Mouse (Mus musculus) forebrain, embryonic 10.5 days (tissue): Measurements from ENCODE around the gene Rap2a. TPM values are rescaled to one million over a fixed set of nuclear protein-coding genes. Genes with fewer than 3 reads are reported as not detected.

Source experiments
- DNase-seq: peaks from one replicate; pipeline ENCODE4 v3.0.0-alpha.2; 2017; ENCODE audit warnings: low spot score; ENCODE audit errors: extremely low spot score
- H3K27ac ChIP-seq: fragments of 300-500 bp; sonication (generic); 2 replicates; pipeline ENCODE4 v1.5.1; 2016; ENCODE audit warnings: mild to moderate bottlenecking
- H3K27me3 ChIP-seq: fragments of 300-500 bp; sonication (generic); 2 replicates; pipeline ENCODE4 v1.6.1; 2016; ENCODE audit warnings: mild to moderate bottlenecking; ENCODE audit not compliant: poor library complexity, severe bottlenecking
- H3K36me3 ChIP-seq: fragments of 300-500 bp; sonication (generic); replicated peaks from 2 replicates; pipeline ENCODE4 v1.6.1; 2016; ENCODE audit warnings: mild to moderate bottlenecking, moderate library complexity
- H3K4me1 ChIP-seq: fragments of 300-500 bp; sonication (generic); 2 replicates; pipeline ENCODE4 v1.6.1; 2016
- H3K4me3 ChIP-seq: fragments of 300-500 bp; sonication (generic); 2 replicates; pipeline ENCODE4 v1.5.1; 2016; ENCODE audit warnings: mild to moderate bottlenecking, moderate library complexity
- H3K9me3 ChIP-seq: fragments of 300-500 bp; sonication (generic); 2 replicates; pipeline ENCODE4 v1.6.1; 2016; ENCODE audit warnings: mild to moderate bottlenecking, moderate library complexity
- WGBS: fragments of 180-500 bp; shearing (Covaris S2); methylation state at CpG from one replicate; pipeline ENCODE4 v1.1.7; 2016; 5-methylcytosine and 5-hydroxymethylcytosine counted together
- polyA plus RNA-seq: library from polyadenylated mRNA; unstranded; fragments of >200 nt; fragmentation: Nextera tagmentation; extraction: Ambion mirVana; gene quantifications from 2 replicates; pipeline ENCODE4 v1.2.1, GENCODE M21; 2016

The Rap2a gene
- polyA plus RNA-seq, 1 experiment from 2014 or later: 7.7 TPM

DNA sequence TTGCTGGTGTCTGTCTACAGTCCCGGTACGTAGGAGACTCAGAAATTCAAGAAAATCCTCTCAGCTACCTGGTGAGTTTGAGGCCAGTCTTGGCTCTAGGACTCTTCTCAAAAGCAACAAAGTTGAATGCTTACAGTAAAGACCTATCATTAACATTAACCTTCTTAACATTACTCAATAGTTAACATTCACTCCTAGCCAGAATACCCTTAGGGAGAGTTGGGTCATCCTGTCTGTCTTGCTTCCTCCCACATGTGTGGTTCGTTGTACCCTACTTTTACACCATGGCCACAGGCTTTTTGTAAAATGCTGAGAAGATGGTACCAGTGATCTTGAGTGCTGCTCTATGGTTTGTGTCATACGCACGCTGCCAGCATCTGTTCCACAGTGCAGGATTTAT is 45.1 kb downstream of the Rap2a start:
- Histone ChIP-seq H3K9me3 (no peaks in the 10 kb centered on the region), H3K4me3 (no peak overlapping the region), H3K4me1 (no peaks in the 10 kb centered on the region), H3K27ac (no peak overlapping the region), H3K27me3 (no peaks in the 10 kb centered on the region), H3K36me3 (no peaks in the 10 kb centered on the region)
- no peak for DNase-seq
- 93% methylated on average over 5 of the region's 5 CpGs for WGBS

DNA sequence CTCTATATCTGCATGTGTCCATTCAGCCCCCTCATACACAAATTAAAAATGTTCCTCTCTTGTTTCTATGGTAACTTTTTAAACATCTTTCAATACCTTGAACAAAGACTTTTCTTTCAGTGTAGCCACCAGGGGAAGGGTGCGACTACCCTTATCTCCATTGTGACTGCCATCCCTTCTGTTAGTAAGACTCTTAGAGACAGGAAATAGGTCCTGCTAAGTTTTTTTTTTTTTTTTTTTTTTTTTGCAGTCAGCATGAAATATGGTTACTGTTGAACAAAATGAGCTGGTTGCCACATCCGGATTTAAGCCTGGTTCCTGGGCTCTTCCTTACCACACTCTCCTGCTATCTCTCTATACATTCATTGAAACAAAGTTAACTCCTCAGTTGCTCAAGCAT is 47.4 kb downstream of the Rap2a start:
- no peak overlapping the region for H3K4me3 ChIP-seq
- no peak overlapping the region for H3K27ac ChIP-seq
- H3K36me3 ChIP-seq: no peaks in the 10 kb centered on the region
- no peaks in the 10 kb centered on the region for H3K9me3 ChIP-seq
- WGBS: 88% methylated on average over 2 of the region's 2 CpGs
- H3K27me3 ChIP-seq: no peaks in the 10 kb centered on the region
- no peak for DNase-seq
- no peaks in the 10 kb centered on the region for H3K4me1 ChIP-seq

DNA sequence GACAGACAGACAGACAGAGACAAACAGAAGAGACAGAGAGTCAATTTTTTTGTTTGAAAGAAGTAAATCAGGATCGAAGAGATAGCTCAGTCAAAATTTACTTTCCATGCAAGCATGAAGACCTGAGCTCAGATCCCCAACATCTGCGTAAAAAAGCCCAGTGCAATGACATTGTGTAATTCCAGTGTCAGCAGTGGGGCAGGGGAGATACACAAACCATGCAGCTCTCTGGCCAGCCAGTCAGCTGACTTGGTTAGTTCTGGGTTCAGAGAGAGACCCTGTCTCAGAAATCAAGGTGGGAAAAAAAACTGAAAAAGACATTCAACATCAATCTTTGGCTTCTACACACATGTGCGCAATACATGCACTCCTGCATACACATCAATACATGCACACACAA is 55.1 kb downstream of the Rap2a start:
- no peaks in the 10 kb centered on the region for H3K27me3 ChIP-seq
- H3K4me1 ChIP-seq: 0 out of 2 replicates have a peak, but pooled peaks cover 7% of the 10 kb centered on the region
- no peak for DNase-seq
- H3K9me3 ChIP-seq: no peaks in the 10 kb centered on the region
- H3K27ac ChIP-seq: no peak overlapping the region
- no peaks in the 10 kb centered on the region for H3K36me3 ChIP-seq
- no peak overlapping the region for H3K4me3 ChIP-seq
- 91% methylated on average over 3 of the region's 3 CpGs for WGBS

DNA sequence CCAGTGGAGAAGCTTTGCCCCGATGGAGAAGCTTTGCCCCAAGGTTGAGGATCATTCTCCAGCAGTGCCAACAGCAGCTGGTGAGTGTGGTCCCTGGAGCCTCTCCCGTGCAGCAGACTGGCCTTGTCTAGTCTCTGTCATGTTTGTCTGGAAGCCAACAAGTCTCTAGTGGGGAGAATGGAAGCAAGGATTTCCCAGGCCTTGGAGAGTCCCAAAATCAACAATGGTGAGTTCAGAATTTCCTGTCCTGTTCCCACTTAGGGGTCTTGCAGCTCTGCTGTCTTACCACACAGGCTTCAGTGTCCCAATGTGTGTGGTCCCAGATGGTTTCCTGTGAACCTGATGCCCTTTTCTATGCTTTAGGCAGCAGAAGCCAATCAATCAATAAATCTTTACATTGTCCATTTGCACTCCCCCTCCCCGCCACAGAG is 56.6 kb downstream of the Rap2a start:
- Histone ChIP-seq H3K27me3 (no peaks in the 10 kb centered on the region), H3K36me3 (no peaks in the 10 kb centered on the region), H3K27ac (no peak overlapping the region), H3K9me3 (no peaks in the 10 kb centered on the region), H3K4me1 (0 out of 2 replicates have a peak, but pooled peaks cover 7% of the 10 kb centered on the region), H3K4me3 (no peak overlapping the region)
- 64% methylated on average over 3 of the region's 3 CpGs for WGBS
- no peak for DNase-seq

DNA sequence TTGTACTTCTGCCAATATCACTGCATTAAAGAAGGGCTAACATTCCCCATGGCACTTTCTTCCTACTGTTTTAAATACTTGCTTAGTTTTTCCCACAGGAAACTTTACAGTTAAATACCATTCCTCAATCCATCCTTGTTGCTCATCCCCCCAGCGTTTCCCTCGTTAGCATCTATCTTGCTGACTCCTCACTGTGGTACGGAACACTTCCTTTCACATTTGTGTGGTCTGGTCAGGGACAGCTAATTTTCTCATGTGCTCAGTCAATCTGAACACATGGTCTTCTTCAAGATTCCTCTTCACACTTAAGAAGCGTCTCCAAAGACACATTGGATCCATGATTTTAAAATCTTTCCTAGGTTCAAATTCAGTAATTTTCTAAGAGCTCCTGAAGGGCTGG is 57.2 kb downstream of the Rap2a start:
- H3K4me3 ChIP-seq: no peak overlapping the region
- no peak for DNase-seq
- no peaks in the 10 kb centered on the region for H3K27me3 ChIP-seq
- WGBS: 84% methylated on average over 4 of the region's 4 CpGs
- H3K27ac ChIP-seq: no peak overlapping the region
- H3K4me1 ChIP-seq: 0 out of 2 replicates have a peak, but pooled peaks cover 7% of the 10 kb centered on the region
- H3K36me3 ChIP-seq: no peaks in the 10 kb centered on the region
- no peaks in the 10 kb centered on the region for H3K9me3 ChIP-seq

DNA sequence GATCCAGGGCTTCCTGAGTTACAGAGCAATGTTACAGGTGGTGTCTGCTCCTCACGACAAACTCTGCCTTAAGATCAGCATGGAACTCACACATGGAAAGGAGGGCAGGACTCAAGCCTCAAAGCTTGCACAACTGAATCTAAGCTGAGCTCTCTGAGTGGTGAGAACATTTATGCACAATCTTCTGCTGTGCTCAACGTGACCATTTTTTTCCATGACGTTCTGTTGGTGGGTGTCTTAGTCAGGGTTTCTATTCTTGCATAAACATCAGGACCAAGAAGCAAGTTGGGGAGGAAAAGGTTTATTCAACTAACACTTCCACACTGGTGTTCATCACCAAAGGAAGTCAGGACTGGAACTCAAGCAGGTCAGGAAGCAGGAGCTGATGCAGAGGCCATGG is 57.7 kb downstream of the Rap2a start:
- H3K36me3 ChIP-seq: no peaks in the 10 kb centered on the region
- WGBS: 90% methylated on average over 3 of the region's 3 CpGs

DNA sequence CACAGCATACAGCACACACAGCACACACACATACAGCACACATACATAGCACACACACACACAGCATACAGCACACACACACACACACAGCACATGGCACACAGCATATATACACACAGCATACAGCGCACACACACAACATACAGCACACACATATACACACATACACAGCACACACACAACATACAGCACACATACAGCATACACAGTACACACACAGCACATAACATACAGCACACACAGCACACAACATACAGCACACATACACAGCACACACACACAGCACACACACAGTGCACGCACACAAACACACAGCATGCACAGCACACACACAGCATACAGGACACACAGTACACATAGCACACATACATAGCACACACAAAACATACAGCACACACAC is 60.9 kb downstream of the Rap2a start:
- Histone ChIP-seq H3K4me1 (0 out of 2 replicates have a peak, but pooled peaks cover 7% of the 10 kb centered on the region), H3K27ac (no peak overlapping the region), H3K36me3 (no peaks in the 10 kb centered on the region), H3K27me3 (no peaks in the 10 kb centered on the region), H3K9me3 (no peaks in the 10 kb centered on the region), H3K4me3 (no peak overlapping the region)
- no peak for DNase-seq
- WGBS: 69% methylated on average over 2 of the region's 2 CpGs

More for the DNA sequence above, 57.7 kb downstream of the Rap2a start:
- Histone ChIP-seq H3K9me3 (no peaks in the 10 kb centered on the region), H3K27ac (no peak overlapping the region), H3K4me1 (0 out of 2 replicates have a peak, but pooled peaks cover 7% of the 10 kb centered on the region), H3K4me3 (no peak overlapping the region), H3K27me3 (no peaks in the 10 kb centered on the region)
- DNase-seq: no peak

DNA sequence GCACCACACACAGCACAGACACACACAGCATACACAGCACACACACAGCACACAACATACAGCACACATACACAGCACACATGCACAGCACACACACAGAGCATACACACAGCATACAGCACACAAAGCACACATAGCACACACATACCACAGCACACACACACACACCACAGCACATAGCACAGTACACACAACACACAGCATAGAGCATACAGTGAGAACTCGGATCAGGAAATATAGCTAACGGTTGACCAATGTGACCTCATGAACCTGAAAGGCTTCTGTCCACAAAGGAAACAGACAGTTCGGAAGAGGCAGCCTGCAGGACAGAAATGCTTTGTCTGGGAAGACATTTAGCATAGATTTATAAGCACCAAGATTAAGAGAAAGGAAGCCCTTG is 61.4 kb downstream of the Rap2a start:
- DNase-seq: no peak
- H3K4me1 ChIP-seq: 0 out of 2 replicates have a peak, but pooled peaks cover 4% of the 10 kb centered on the region
- H3K36me3 ChIP-seq: no peaks in the 10 kb centered on the region
- H3K27ac ChIP-seq: no peak overlapping the region
- H3K27me3 ChIP-seq: no peaks in the 10 kb centered on the region
- no peak overlapping the region for H3K4me3 ChIP-seq
- 87% methylated on average over 3 of the region's 3 CpGs for WGBS
- H3K9me3 ChIP-seq: no peaks in the 10 kb centered on the region

DNA sequence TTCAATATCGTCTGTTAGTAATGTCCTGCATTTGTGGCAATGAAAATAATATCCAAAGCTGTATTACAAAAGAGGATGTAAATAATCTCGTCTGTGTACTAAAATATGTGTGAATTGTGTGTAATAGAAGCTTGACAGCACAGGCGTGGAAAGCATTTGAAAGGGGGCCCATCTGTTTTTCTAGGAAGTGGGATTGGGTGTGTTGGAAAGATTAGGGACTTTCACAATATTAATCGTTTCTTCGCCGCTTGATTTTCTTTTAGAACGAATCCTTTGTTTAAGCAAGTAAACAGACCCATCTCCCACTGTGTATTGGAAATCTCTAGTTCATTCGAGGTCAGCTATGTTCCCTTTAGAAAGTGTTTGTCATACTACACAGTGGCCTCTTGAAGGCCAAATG is 64.2 kb downstream of the Rap2a start:
- Histone ChIP-seq H3K27me3 (no peaks in the 10 kb centered on the region), H3K4me1 (no peaks in the 10 kb centered on the region), H3K4me3 (no peak overlapping the region), H3K27ac (no peak overlapping the region), H3K9me3 (no peaks in the 10 kb centered on the region), H3K36me3 (no peaks in the 10 kb centered on the region)
- no peak for DNase-seq
- WGBS: 80% methylated on average over 8 of the region's 8 CpGs

DNA sequence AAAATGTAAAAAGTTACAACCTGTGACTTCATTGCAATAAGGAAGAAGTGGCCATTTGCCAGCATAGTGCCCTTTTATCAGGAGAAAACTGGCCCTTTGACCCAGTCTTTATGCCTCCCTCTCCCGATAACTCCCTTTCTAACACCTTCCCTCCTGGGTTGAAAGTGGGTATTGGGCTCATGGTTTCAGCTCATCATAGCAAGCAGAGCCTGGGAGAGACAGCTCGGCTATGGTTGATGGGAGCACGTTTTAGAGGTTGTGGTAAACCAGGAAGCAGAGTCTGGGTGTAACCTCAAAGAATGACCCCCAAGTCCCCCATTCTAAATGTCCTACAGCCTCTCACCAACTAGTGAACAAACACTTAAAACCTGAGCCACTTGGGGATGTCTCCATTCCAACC is 64.7 kb downstream of the Rap2a start:
- no peak for DNase-seq
- WGBS: 89% methylated on average over 3 of the region's 3 CpGs
- H3K9me3 ChIP-seq: no peaks in the 10 kb centered on the region

DNA sequence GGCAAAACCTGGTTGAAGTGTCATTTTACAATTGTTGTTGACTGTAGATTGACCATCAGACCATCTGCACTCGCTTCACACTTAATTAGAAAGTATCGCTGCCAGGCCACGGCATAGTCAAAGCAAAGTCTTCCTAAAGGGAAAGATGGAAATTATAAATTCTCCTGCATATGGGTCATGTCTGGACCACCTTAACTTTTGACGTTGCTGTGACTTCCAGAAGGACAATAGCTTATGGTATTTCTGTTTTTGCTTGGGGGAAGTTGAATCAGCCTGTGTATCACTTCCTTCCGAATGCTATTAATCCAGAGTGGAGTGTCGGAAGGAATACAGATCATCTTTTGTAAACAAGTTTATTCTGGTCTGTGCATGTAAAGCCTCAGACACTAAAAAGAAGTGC is 65.6 kb downstream of the Rap2a start:
- Histone ChIP-seq H3K27ac (no peak overlapping the region), H3K36me3 (no peaks in the 10 kb centered on the region), H3K27me3 (no peaks in the 10 kb centered on the region), H3K9me3 (no peaks in the 10 kb centered on the region), H3K4me3 (no peak overlapping the region), H3K4me1 (no peaks in the 10 kb centered on the region)
- 92% methylated on average over 6 of the region's 6 CpGs for WGBS
- no peak for DNase-seq

More for the DNA sequence above, 64.7 kb downstream of the Rap2a start:
- no peak overlapping the region for H3K4me3 ChIP-seq
- no peak overlapping the region for H3K27ac ChIP-seq
- H3K27me3 ChIP-seq: no peaks in the 10 kb centered on the region
- no peaks in the 10 kb centered on the region for H3K36me3 ChIP-seq
- H3K4me1 ChIP-seq: no peaks in the 10 kb centered on the region

DNA sequence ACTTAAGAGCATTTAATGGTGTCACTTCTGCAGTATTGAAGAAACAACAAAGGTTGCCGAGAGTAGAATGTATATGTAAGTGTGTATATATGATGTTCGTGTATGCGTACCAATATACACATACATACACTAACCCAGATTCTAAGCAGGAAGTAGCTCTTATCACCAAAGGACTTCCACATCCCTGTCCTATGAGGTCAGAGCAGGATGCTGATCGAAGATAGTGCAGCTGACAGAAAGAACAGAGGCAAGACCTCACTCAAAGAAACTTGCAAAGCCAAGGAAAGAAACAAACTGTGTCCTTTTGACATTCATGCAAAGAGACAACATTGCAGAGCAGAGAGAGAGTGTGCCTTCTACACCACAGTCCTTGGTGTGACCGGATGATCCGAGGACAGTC is 66.3 kb downstream of the Rap2a start:
- no peaks in the 10 kb centered on the region for H3K9me3 ChIP-seq
- 88% methylated on average over 6 of the region's 6 CpGs for WGBS

DNA sequence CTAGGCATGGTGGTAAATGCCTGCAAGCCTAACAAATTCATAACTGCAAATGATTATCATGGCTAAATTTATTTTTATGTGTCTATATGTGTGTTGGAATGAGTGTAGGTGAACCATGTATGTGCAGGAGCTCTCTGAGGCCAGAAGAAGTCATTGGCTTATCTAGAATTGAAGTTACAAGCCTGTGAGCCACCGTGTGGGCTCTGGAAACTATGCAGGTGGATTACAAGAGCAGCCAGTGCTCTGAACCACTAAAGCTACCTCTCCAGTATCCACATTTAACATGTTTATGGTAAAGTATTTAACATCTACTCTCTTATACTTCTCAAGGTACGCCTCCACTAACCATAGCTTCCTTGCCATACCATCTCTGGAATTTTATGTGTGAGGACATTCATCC is 66.7 kb downstream of the Rap2a start:
- Histone ChIP-seq H3K9me3 (no peaks in the 10 kb centered on the region), H3K36me3 (no peaks in the 10 kb centered on the region), H3K4me3 (no peak overlapping the region), H3K27me3 (no peaks in the 10 kb centered on the region), H3K4me1 (no peaks in the 10 kb centered on the region), H3K27ac (no peak overlapping the region)
- DNase-seq: no peak
- WGBS: 89% methylated on average over 2 of the region's 2 CpGs

More for the DNA sequence above, 66.3 kb downstream of the Rap2a start:
- DNase-seq: no peak
- Histone ChIP-seq H3K36me3 (no peaks in the 10 kb centered on the region), H3K27ac (no peak overlapping the region), H3K27me3 (no peaks in the 10 kb centered on the region), H3K4me1 (no peaks in the 10 kb centered on the region), H3K4me3 (no peak overlapping the region)
